Mouse (Mus musculus) layer of hippocampus, postnatal 25 days (tissue): Measurements from ENCODE around the gene Asl. TPM values are rescaled to one million over a fixed set of nuclear protein-coding genes. Genes with fewer than 3 reads are reported as not detected.
"Not testable (repeated sequence)": the region's sequence is repeated elsewhere in the genome, so short reads cannot be mapped to it uniquely, and the experiment has no call there.

Source experiments
- DNase-seq, 2 experiments: peaks; one replicate each; pipeline ENCODE4 v3.0.0; 2022; ENCODE audit warnings: mixed read lengths in 2 of 2, low spot score in 1 of 2; ENCODE audit errors: extremely low spot score in 1 of 2
- total RNA-seq, 2 experiments: library from RNA; stranded (reverse); gene quantifications; 2 replicates each; pipeline ENCODE4 v1.2.3; 2021

Asl gene
- total RNA-seq, 2 experiments from 2014 or later, result 15.8 to 21.8 TPM

DNA sequence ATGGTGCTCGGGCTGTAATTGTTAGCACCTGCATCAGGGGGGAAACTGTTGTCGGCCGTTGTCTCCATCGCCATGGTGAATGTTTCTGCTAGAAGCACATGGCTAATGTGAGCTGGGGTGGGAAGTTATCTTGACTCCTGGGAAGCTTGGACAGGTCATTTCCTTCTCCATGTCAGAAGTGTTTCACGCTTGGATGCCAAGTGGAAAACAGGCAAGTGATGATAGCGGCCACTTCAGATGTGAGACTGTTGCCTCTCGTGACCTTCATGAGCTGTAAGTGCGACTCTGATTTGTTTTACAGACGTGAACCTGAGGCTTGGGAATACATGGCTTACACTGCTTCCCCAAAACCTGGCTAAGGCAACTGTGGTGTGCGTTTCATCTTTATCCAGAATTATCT lies 17.5 kb upstream of the Asl start:
- no peak for DNase-seq

DNA sequence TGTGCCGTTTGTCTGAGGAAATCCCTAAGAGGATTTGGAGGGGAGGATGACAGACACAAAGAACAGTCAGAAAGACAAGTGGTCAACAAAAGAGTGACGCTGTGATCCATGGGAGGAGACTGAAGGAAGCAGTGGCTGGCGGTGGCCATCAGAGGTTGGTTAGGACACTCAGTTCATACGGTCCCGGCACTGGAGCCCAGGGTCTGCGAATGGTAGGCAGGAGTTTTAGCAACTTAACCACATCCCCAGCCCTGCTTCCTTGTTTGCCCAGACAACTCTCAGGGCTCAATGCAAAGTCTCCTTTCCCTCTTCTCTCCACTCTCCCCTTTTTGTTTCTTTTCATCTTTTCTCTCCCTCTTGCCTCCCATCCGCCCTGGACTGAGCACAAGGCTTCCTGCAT lies 17.1 kb upstream of the Asl start:
- DNase-seq, result no peak

DNA sequence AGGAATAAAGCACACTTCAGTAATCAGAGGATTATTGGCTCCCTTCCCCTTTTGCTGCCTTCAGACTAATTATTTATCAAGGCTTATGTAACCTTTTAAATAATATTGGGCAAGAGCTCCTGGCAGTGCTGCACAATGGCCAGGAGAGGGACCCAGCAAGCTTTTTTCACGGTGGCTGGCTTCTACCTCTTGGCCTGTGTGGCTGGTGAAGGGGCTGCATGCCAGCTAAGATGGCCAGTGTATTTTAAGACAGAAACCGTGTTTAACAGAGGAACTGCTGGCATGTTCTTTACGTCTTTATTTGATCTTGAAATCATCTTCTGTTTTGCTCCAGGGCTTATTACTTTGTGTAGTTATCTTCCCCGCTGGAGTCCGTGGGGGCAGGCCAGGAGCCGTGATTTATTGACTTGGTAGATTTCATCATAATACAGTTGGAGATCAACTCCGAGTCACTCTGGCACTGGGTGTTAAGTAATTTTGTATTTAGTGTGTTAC lies 15.2 kb upstream of the Asl start:
- DNase-seq, result peak in 1 of 2 experiments; percentile 40

DNA sequence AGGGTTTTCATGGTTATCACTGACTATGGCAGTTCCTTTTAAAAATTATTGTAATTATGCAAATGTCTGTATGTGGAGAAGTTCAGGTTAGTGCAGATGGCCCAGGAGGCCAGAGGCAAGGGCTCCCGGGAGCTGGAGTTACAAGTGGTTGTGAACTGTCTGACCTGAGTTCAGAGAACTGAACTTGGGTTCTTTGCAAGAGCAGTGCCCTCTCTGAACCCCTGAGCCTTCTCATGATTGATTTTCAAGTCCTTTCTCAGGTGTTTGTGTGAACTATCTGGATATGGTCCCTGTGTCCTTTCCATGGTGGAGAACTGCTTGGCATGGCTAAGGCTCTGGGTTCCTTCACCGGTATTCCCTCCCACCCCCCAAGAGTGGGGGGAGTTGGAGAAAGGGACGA lies 14.7 kb upstream of the Asl start:
- no peak for DNase-seq

DNA sequence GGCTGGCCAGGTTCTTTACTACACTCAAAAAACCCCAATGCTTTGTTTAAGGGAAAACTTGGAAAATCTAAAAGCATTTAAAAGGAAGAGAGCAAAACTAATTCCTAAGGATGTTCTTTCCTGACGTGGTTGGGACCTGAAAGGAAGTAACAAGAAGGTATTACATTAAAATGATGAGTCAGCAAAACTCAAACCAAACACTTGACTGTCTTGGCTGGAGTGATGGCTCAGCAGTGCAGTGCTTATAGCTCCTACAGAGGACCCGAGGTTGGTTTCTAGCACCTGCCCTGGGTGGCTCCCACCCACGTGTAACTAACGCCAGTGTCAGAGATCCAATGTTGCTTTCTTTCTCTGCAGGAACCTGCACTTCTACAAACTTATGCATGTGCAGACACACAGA lies 12.2 kb upstream of the Asl start:
- no peak for DNase-seq

DNA sequence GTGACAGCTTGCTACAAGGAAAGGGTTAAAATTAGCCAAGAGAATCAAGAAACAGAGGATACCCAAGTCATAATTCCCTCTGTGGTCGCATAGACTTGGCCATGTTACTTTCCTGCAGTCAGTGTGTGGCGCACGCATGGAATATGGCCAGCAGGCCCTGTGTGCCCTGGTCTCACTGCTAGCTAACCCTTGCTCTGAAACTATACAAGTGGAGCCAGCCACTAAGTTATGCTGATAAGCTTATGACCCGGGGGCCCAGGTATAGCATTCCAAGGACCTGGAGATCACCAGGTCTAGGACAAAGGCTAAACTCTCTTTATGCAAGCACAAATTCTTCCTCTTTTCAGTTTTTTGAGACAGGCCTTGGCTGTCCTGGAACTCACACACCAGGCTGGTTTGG lies 11.8 kb upstream of the Asl start:
- no peak for DNase-seq

DNA sequence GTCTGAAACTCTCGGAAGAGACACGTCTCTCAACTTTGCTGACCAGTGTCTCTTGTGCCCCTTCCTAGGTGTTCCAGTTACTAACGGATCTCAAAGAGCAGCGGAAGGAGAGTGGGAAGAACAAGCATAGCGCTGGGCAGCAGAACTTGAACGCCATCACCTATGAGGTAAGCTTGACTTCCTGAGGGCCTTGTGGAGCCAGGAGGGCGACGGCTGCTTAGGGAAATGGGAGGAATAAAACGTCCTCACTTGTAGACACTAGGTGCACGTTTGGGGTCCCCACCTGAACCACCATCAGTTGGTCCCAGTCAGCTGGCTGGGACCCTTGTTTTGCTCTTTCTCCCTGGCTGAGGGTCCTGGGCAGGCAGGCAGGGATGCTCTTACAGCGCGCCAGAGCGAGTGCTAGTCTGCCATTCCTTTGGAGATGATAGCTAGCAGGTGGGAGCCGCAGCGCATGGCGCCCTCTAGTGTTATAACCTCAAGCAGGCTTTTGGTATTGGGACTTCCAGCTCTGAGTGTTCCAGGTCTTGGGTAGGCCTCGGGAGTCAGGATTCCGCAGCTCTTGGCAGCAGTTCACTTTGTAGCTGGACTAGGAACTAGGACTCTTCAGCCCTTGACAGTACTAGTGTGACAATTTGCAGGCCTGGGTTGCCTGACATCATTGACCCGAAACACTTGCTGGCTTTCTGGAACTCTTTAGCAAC lies 8.9 kb upstream of the Asl start:
- DNase-seq, result peak; percentile 31 to 51

DNA sequence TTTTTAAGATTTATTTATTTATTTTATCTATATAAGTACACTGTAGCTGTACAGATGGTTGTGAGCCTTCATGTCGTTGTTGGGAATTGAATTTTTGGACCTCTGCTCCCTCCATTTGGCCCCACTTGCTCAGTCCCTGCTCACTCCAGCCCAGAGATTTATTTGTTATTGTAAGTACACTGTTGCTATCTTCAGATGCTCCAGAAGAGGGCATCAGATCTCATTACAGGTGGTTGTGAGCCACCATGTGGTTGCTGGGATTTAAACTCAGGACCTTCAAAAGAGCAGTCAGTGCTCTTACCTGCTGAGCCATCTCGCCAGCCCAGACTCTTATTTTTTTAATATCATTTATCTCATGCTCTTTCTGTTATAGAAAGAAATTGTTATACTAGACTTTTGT lies 7.3 kb upstream of the Asl start:
- DNase-seq, result not testable (repeated sequence)

DNA sequence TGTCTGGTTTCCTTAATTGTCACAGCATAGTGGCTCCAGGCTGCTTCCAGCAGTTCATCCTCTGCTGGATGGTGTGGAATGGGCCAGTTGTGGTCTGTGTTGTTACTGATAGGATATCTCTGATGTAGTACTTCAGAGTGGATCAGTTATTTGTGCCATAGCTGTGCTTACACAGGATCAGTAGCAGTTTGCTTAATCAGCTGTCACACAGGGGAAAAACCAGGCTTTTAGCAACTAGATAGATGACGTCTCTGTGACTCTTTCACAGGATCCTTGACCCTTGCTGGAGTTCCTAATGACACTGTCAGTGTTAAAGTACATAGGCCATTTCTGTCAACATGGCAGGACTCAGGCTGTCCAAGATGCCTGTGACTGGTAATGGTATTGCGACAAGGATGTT lies 4.8 kb upstream of the Asl start:
- DNase-seq, result no peak

DNA sequence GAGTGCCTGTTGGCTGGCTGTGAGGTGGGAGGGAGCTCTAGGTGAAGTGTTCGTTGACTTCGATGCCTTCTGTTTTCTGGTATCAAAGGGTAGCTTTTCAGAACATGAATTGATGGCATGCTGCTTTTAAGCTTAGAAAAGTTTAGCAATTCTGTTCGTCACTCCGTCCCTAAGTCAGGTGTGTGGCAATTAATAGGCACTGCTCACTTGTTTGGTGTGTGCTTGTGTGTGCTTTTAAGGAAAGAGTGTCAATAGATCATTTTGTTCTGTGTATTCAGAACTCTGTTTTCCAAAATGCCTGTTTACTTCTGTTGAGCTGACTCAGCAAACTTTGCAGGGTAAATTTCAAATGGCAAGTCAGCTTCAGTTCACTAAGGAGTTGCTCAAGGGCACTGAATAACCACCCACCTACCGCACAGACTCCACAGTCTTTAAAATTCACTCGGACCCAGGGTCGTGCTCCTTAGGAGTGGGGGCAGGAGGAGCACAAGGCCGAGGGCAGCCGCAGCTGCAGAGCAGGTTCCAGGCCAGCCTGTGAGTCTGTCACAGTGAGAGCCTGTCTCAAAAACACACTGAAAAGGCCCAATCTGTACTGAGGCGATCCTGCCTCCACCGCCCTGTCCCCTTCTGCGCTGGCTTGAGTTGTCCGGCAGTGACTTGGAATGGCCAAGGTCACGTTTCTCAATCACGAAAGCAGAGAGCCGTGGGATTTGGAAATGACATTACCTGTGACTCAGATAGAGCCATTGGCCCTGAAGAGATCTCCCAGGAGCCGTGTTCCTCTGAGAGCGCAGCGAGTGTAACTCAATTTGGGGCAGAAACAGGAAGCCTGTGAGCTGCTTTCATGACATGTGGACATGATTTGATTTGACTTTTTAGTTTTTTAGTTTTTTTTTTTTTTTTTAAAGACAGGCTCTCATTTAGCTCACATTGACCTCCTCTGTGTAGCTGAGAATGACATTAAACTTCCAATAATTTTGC lies 2.7 kb upstream of the Asl start:
- no peak for DNase-seq

DNA sequence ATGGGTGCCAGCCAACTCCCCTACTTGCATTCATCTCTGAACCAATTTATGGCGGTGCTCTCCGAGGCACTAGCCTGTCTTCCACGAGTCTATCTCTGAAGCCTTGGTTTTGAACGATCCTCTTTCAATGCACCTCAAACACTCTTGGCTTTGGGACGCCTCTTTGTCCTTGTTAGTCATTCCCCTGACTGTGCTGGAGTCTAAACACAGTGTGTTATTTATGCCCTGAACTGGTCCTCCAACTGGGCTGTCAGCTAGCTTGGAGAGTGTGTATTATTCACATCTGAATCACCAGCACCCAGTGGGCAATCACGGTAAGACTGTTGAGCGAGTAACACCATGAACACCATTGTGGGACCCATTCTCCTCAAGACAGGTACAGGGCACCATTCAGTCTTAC lies 1.4 kb downstream of the Asl start:
- DNase-seq, result no peak

DNA sequence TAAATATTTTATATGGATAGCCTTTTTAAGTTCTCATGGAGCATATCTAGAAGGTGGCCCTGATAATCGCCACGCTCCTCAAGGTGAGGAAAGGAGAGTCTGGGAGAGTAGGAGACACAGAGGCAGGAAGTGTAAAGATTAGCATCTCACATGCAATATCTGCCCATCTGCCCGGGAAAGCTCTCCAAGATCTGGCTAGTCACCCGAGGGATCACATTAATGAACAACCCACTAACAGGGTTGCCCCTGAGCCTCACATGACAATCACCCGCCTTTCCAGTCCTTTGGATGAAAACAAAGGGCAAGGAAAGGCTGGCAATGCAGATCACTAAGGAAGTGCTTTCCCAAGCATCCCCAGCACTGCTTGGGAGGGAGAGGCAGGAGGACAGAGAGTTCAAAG lies 1.9 kb downstream of the Asl start:
- no peak for DNase-seq

DNA sequence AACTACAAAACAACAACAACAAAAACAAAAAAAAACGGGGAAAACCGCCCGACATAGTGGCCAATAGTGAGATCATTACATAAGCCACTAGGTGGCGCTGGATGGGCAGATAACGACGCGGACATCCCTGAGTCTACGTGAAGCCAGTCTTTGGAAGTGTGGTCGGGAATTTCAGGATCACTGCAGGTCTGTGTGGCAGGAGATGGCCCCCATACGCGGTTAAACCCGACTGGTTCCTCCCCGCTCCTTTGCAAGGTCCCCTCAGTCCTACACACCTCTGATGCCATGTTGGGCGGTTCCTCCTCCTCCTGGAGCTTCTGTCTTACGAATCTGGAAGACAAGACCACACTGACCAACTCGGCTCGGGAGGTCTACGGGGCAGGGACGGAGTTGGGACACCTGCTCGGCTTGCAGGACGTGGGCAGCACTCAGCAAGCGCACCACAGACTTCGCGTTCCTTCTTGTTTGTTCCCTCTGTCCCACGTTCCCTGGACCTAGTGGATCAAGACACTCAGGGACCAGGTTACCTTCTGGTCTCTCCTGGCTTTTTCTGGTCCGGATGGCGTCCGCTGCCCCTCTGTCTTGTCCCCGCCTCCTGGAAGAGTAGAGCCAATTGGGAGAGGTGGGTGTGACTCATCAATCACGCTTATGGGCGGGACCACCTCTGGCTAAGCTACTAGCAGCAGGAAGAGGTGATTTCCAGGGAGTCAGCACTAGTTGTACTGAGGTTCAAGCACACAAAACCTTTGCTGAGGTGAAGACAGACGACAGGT lies 5.1 kb downstream of the Asl start:
- DNase-seq, result peak; percentile 52 to 63

DNA sequence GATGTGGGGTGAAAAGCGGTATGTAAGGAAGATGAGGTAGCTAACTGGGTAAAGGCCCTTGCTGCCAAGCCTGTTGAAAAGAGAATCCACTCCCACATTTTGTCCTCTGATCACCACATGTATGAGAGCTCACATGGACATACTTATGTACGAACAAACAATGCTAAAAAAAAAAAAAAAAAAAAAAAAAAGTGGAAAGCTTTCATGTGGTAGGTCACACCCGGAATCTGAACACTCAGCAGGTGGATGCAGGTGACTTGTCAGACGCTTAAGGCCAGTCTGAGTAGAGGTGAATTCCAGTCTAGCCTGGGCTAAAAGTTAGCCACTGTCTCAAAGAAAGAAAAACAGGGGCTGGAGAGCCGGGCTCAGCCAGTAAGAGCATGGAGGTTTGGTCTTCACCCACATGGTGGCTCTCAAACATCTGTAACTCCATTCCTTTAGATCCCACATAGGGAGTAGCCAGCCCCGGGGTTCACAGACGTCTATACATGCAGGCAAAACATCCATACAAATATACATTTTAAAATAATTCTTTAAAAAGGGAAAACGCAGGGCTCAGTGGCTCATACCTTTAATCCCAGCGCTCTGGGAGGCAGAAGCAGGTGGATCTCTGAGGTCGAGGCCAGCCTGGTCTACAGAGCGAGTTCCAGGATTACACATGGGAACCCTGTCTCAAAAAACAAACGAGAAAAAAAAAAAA lies 5.8 kb downstream of the Asl start:
- no peak for DNase-seq

DNA sequence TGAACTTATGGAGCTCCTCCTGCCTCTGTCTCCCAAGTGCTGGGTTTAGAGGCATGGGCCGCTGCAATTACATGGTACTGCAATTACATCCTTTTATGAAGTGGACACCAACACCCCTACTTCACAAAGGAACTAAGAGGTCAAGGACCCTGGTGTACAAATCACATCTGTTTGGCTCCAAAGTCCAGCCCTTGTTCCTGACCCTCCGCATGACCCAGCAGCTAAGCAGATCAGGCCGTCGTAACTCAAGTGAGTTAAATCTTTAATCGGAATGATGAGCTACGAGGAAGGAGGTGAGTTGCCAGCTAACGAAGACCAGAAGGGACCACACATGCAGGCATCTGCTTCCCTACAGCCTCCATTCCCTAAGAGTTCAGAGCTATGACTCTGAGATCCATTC lies 6.7 kb downstream of the Asl start:
- DNase-seq, result no peak

DNA sequence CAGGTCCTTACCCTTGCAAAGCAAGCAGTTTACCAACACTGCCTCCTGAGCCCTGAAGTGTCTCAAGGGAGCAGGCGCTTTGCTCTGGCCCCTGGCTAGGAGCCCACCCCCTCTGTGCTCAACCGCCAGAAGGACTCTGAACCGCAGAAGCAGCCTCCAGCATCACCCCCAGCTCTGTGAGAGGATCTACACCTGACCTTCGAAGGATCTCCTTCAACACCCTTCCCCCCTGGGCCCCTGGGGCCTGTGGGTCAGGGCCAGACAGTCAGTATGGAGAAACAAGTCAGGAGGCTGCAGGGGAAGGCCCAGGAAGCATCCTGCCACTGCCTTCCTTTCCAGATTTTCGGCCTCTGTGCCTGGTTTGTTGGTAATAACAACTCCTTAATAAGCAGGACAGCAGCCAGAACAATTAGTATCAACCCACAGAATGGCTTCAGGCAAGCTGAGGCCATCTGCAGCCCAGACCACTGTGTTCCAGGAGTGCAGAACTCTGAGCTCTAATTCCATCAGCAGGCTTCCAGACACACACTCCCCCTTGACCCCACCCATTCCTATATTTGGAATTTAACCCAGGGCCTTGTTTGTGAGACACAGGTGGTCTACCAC lies 7.6 kb downstream of the Asl start:
- no peak for DNase-seq

DNA sequence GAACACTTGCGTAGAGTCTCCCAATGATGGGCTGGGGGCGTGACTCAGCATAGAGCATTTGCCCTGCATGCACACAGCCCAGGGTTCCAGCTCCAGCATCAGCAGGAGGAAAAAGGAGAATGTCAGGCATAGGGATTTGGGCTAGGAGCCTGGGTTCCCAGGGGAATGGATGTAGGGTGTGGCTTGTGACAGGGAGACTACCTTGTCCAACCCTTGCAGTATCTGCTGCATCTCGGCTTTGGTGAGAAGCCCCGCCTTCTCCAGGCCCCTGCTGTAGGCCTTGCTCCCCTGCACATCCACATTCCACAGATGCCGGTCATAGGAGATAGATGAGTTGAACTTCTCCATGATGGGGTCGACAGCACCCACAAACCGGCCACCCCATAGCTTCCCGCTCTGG lies 9.6 kb downstream of the Asl start:
- no peak for DNase-seq

DNA sequence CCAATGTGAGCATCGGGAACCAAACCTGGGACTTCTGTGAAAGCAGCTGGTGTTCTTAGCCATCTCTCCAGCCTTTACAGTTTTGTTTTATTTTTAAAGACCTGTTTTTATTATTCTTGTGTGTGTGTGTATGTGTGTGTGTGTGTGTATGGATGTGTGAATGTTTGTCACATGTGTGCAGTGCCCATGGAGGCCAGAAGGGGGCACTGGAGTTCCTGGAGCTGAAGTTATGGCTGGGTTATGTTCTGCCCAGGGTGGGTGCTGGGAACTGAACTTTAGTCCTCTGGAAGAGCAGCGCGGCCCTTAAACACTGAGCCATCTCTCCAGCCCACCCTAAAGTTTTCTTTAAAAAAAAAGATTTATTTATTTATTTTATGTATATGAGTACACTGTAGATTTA lies 13.9 kb downstream of the Asl start:
- no peak for DNase-seq

DNA sequence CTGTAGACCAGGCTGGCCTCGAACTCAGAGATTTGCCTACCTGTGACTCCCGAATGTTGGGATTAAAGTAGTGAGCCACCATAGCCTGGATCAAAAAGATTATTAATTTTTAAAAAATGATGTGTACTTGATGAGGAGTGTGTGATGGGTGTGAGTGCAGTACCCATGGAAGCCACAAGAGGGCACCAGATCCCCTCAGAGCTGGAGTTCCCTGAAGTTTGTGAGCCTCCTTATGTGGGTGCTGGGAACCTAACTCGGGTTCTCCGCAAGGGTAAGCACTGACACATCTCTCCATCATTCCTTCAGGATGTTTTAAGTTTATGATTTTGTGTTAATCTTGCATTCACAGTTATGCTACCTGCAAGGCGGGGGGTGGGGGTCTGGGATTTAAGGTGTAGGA lies 18.1 kb downstream of the Asl start:
- DNase-seq, result no peak

DNA sequence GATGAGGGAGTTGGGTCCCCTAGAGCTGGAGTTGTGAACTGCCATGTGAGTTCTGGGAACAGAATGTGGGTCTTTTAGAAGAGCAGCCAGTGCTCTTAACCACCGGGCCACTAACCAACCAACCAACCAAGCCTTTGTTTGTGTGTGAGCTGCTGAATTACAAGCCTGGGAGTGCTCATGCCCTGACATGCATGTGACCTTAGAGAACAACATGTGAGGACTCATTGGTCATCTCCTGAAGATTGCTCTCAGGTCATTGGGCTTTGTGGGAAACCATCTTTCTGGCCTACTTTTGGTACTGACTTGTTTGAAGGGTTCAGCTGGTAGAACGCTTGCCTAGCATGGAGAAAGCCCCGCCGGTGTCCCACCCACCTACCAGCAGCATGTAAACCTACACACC lies 19.3 kb downstream of the Asl start:
- DNase-seq, result no peak
